Mouse (Mus musculus) kidney, postnatal 0 days (tissue): Measurements from ENCODE around the gene Fam222a. TPM values are rescaled to one million over a fixed set of nuclear protein-coding genes. Genes with fewer than 3 reads are reported as not detected.

Source experiments
- ATAC-seq: fragments of 200-750 bp; cut with Nextera tagmentation; replicated peaks from 2 replicates; pipeline ENCODE4 v1.8.0; 2017; ENCODE audit warnings: low read depth, moderate number of reproducible peaks, moderate TSS enrichment, moderate library complexity; ENCODE audit not compliant: low FRiP score
- DNase-seq: peaks from one replicate; pipeline ENCODE4 v3.0.0-alpha.2; 2016; ENCODE audit warnings: low spot score
- H3K27ac ChIP-seq: fragments of 300-500 bp; sonication (generic); 2 replicates; pipeline ENCODE4 v1.5.1; 2014; ENCODE audit warnings: mild to moderate bottlenecking
- H3K27me3 ChIP-seq: fragments of 300-500 bp; sonication (generic); 2 replicates; pipeline ENCODE4 v1.6.1; 2014; ENCODE audit warnings: low read length, mixed read lengths; ENCODE audit not compliant: insufficient read depth
- H3K36me3 ChIP-seq: fragments of 300-500 bp; sonication (generic); 2 replicates; pipeline ENCODE4 v1.6.1; 2014; ENCODE audit warnings: low read length, mixed read lengths; ENCODE audit not compliant: insufficient read depth
- H3K4me1 ChIP-seq: fragments of 300-500 bp; sonication (generic); replicated peaks from 2 replicates; pipeline ENCODE4 v1.6.1; 2014; ENCODE audit warnings: antibody characterized with exemption, low read length, mixed read lengths; ENCODE audit not compliant: insufficient read depth
- H3K4me2 ChIP-seq: fragments of 300-500 bp; sonication (generic); 2 replicates; pipeline ENCODE4 v1.6.1; 2014; ENCODE audit warnings: mild to moderate bottlenecking, low read length, moderate library complexity, mixed read lengths
- H3K4me3 ChIP-seq: fragments of 300-500 bp; sonication (generic); replicated peaks from 2 replicates; pipeline ENCODE4 v1.5.1; 2014; ENCODE audit warnings: low read depth, low read length
- H3K9ac ChIP-seq: fragments of 300-500 bp; sonication (generic); 2 replicates; pipeline ENCODE4 v1.6.1; 2014; ENCODE audit warnings: low read depth, low read length
- H3K9me3 ChIP-seq: fragments of 300-500 bp; sonication (generic); replicated peaks from 2 replicates; pipeline ENCODE4 v1.6.1; 2016; ENCODE audit warnings: low read length, inconsistent platforms, mixed read lengths
- CTCF ChIP-seq: IDR thresholded peaks from 2 replicates; pipeline ENCODE4 v1.5.1; 2016; ENCODE audit warnings: antibody characterized with exemption, low read depth, mild to moderate bottlenecking, moderate library complexity
- WGBS: fragments of 180-500 bp; shearing (Covaris S2); extraction: QIAGEN DNeasy Blood & Tissue Kit; methylation state at CpG from one replicate; pipeline ENCODE4 v1.1.7; 2014; 5-methylcytosine and 5-hydroxymethylcytosine counted together
- polyA plus RNA-seq: library from polyadenylated mRNA; unstranded; fragments of >200 nt; fragmentation: Nextera tagmentation; extraction: Ambion mirVana; gene quantifications from 2 replicates; pipeline ENCODE4 v1.2.1, GENCODE M21; 2015

The Fam222a gene
- polyA plus RNA-seq, 1 experiment from 2014 or later = 5.8 TPM

DNA sequence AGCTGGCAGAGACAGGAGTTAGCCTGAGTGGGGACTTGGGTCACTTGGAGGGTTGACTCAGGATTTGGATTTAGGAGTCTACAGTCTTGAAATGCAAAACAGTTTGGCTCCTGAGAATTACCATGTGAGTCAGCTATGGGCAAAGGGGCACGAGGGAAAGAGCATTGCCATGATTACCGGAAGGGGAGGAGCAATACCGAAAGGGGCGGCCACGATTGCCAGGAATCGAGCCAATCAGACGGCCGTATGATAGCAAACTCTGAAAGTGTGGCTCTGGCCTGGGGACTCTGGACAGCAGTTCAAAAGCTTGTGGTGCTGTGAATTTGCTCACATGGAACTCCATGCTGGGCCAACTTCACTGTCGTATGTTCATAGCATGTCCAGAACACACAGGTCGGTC, 18.8 kb upstream of the Fam222a start:
- H3K4me3 ChIP-seq = no peak overlapping the region
- no peak overlapping the region for H3K27ac ChIP-seq
- H3K9ac ChIP-seq = no peak overlapping the region
- peaks cover 7% of the 10 kb centered on the region; the same call in 1 of the 2 replicates for H3K4me1 ChIP-seq
- no peak overlapping the region for H3K4me2 ChIP-seq
- no peaks in the 10 kb centered on the region for H3K36me3 ChIP-seq
- ATAC-seq = no peak
- 94% methylated on average over 10 of the region's 10 CpGs for WGBS
- H3K27me3 ChIP-seq = no peaks in the 10 kb centered on the region
- H3K9me3 ChIP-seq = no peaks in the 10 kb centered on the region
- TF ChIP-seq CTCF = no peak
- no peak for DNase-seq

DNA sequence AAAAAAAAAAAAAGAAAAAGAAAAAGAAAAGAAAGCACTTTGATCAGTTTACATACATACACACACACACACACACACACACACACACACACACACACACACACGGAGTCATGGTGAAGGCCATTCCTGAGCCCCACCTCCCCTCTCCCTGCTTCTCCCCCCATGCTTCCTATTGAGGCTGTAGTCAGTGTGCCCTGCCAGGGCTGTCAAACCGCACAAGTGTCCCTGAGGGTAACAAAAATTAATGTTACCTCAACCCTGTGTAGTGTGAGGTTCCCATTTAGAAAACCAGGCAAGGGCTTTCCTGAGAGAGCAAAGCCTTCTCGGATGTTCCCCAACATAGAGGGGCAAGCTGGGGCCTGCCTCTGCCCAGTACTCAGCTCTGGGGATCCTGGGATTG, 18.0 kb upstream of the Fam222a start:
- Histone ChIP-seq H3K9me3 (no peaks in the 10 kb centered on the region), H3K27ac (no peak overlapping the region), H3K9ac (no peak overlapping the region), H3K36me3 (no peaks in the 10 kb centered on the region), H3K4me3 (no peak overlapping the region), H3K4me1 (peaks cover 7% of the 10 kb centered on the region; the same call in 1 of the 2 replicates), H3K27me3 (no peaks in the 10 kb centered on the region), H3K4me2 (no peak overlapping the region)
- DNase-seq (no peak), ATAC-seq (no peak)
- TF ChIP-seq CTCF = no peak
- WGBS = 69% methylated on average over 3 of the region's 3 CpGs

DNA sequence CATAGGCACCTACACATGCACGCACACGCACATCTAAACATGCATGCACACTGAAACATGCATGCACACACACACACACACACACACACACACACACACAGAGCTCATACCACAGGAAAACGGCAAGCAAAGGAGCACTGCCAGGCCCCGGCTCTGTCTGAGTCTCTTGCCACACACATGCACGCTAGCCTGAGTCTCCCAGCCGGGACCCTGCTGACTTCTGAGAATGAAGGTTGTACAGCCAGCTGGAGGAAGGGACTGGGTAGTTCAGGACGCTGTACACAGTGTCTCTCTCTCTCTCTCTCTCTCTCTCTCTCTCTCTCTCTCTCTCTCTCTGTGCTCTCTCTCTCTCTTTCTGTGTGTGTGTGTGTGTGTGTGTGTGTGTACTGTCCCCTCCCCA, 17.4 kb upstream of the Fam222a start:
- DNase-seq (no peak), ATAC-seq (no peak)
- 0 out of 2 replicates have a peak overlapping the region, but pooled peaks have one; percentile 57 for H3K27ac ChIP-seq
- H3K9me3 ChIP-seq = no peaks in the 10 kb centered on the region
- no peak overlapping the region for H3K4me2 ChIP-seq
- no peak overlapping the region for H3K9ac ChIP-seq
- 31% methylated on average over 7 of the region's 7 CpGs for WGBS
- H3K36me3 ChIP-seq = no peaks in the 10 kb centered on the region
- TF ChIP-seq CTCF = no peak
- H3K27me3 ChIP-seq = no peaks in the 10 kb centered on the region
- peaks cover 7% of the 10 kb centered on the region; the same call in 1 of the 2 replicates for H3K4me1 ChIP-seq
- no peak overlapping the region for H3K4me3 ChIP-seq

DNA sequence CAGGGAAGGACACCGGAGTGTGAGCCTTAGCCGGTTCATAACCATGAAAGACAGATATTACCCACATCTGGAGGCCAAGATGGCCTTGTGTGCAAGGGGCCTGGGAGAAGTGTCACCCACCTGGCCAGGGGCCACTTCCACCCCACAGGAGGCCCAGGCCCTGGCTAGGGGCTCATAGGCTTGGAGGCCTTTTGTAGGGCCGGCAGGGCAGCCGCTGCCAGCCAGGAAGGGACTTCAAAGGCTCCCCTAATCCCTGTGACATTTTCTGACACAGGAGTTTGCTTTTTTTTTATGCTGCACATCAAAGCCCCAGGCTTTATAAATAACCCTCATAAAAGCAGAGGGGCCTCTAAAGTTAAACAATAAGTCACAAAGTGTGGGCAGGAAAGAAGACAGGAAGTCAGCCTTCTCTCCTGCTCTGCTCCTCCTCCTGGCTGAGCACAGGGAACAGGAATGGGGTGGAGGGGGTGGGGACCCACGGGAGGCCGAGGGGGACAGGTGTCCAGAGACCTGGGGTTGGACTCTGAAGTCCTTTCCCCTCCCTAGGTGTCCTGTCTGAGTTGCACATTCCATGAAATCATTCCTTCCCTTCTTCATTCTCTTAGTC, 16.8 kb upstream of the Fam222a start:
- Histone ChIP-seq H3K4me1 (peaks cover 4% of the 10 kb centered on the region; the same call in 1 of the 2 replicates), H3K27me3 (no peaks in the 10 kb centered on the region), H3K36me3 (no peaks in the 10 kb centered on the region), H3K4me3 (no peak overlapping the region), H3K27ac (peak overlapping the region; percentile 57; the same call in 1 of the 2 replicates), H3K4me2 (no peak overlapping the region), H3K9ac (no peak overlapping the region), H3K9me3 (no peaks in the 10 kb centered on the region)
- TF ChIP-seq CTCF = no peak
- ATAC-seq (peak; percentile 37; the same call in 1 of the 2 replicates), DNase-seq (no peak)
- WGBS = 9% methylated on average over 6 of the region's 6 CpGs

DNA sequence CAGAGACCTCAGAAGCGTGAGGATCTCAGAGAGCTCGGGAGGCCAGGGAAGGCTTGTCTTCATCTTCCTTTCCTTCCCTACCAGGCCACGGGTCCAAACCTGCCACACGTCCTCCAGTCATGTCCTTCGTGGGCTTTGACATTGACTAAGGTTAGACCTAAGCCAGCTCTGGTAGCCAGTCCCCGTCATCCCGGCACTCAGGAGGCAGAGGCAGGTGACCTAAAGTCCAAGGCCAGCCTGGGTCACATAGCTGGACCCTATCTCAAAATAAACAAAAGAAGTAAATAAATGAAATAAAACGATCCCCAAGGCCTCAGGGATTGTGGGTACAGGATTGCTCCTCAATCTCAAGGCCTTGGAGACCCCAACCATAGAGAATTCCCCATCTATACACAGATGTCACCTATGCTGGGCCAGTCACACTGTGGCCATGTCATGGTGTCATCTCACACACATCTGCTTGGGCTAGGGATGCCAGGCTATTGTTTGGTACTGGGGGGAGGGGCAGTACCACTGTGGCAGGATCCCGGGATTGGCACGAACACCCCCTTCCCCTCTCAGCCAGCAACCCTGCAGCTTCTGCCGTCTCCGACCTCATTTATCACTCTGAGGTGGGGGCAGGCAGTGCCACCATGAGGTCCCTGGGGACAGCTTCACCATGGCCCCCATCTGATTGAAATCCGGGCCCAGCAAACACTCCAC, 15.2 kb upstream of the Fam222a start:
- Histone ChIP-seq H3K4me2 (no peak overlapping the region), H3K27ac (no peak overlapping the region), H3K4me3 (no peak overlapping the region), H3K9ac (no peak overlapping the region), H3K36me3 (no peaks in the 10 kb centered on the region), H3K4me1 (peaks cover 4% of the 10 kb centered on the region; the same call in 1 of the 2 replicates), H3K9me3 (no peaks in the 10 kb centered on the region), H3K27me3 (no peaks in the 10 kb centered on the region)
- 61% methylated on average over 13 of the region's 13 CpGs for WGBS
- DNase-seq (no peak), ATAC-seq (no peak)
- TF ChIP-seq CTCF = no peak

DNA sequence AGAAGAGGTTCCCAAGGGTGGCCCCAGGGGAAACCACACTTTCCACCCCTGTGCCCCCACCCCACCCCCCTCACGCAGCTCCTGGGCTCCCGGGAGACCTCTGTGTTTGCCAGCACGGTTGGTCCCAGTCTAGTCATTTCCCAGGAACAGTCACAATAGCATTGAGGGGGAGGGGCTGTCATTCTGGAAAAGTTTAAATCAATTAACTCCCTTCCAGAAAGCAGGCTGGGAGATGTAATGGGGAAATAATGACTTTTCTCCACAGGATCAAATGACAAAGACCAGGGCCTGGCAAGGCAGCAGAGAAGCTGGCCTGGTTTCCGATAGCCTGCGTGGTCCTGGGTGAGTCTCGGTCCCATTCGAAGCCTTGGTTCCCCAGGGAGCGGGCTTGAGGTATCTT, 14.1 kb upstream of the Fam222a start:
- Histone ChIP-seq H3K9ac (no peak overlapping the region), H3K4me3 (no peak overlapping the region), H3K4me2 (no peak overlapping the region), H3K9me3 (no peaks in the 10 kb centered on the region), H3K27me3 (no peaks in the 10 kb centered on the region), H3K36me3 (no peaks in the 10 kb centered on the region), H3K4me1 (peaks cover 13% of the 10 kb centered on the region; the same call in 1 of the 2 replicates), H3K27ac (no peak overlapping the region)
- ATAC-seq (no peak), DNase-seq (no peak)
- TF ChIP-seq CTCF = no peak
- 38% methylated on average over 8 of the region's 8 CpGs for WGBS
